Mouse (Mus musculus) olfactory bulb, adult 2 months (tissue): ENCODE results near the gene Plk2. TPM values are rescaled to one million over a fixed set of nuclear protein-coding genes. Genes with fewer than 3 reads are reported as not detected.

Experiments used
- H3K27ac ChIP-seq: fragments of 200-500 bp; 2 replicates; pipeline ENCODE4 v1.5.1; 2012; ENCODE audit warnings: low read depth, low read length; ENCODE audit not compliant: insufficient read depth
- H3K4me1 ChIP-seq: fragments of 200-500 bp; 2 replicates; pipeline ENCODE4 v1.6.1; 2012; ENCODE audit warnings: low read length; ENCODE audit not compliant: control insufficient read depth, insufficient read depth
- H3K4me3 ChIP-seq: fragments of 200-500 bp; 2 replicates; pipeline ENCODE4 v1.5.1; 2012; ENCODE audit warnings: mild to moderate bottlenecking, low read depth, low read length, moderate library complexity; ENCODE audit not compliant: insufficient read depth
- CTCF ChIP-seq: fragments of 200-500 bp; IDR thresholded peaks from 2 replicates; pipeline ENCODE4 v1.5.1; 2012; ENCODE audit warnings: low read depth, mild to moderate bottlenecking, low read length, moderate library complexity; ENCODE audit not compliant: insufficient read depth
- POLR2A ChIP-seq: fragments of 200-500 bp; IDR thresholded peaks from 2 replicates; pipeline ENCODE4 v1.6.1; 2012; ENCODE audit warnings: mild to moderate bottlenecking, low read depth, low read length, moderate library complexity; ENCODE audit not compliant: insufficient read depth
- WGBS: fragments of 180-500 bp; shearing (Covaris S2); methylation state at CpG from one replicate; pipeline ENCODE4 v1.1.7; 2018; 5-methylcytosine and 5-hydroxymethylcytosine counted together
- polyA plus RNA-seq: library from polyadenylated mRNA; stranded (reverse); fragments of >200 nt; gene quantifications from 2 replicates; pipeline ENCODE4 v1.2.4, GENCODE M21; 2012; ENCODE audit warnings: low replicate concordance; ENCODE audit not compliant: missing spikeins, insufficient read depth, insufficient read length

Gene Plk2
- polyA plus RNA-seq, 1 experiment = not detected

- no peak overlapping the region for H3K27ac ChIP-seq
- H3K4me3 ChIP-seq = no peak overlapping the region
- WGBS = 19% methylated on average over 5 of the region's 5 CpGs
- H3K4me1 ChIP-seq = no peaks in the 10 kb centered on the region
- TF ChIP-seq POLR2A = no peak
These were observed 12.4 kb upstream of the Plk2 start for GRCm38 (mm10) chr13:110382447-110382901.

DNA sequence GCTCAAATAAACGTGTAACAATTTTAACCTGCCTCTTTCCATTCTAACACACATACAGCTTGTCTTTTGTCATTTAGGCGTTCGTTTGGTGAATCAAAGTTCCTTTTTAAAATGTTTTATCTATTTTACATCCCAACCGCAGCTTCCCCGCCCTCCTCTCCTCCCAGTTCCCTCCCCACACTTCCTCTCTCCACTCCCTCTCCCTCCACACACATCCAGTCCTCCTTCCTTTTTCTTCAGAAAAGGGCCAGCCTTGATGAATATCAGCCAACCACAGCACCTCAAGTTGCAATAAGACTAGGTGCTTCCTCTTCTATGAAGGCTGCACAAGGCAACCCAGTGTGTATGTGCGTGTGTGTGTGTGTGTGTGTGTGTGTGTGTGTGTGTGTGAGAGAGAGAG lies 10.3 kb upstream of the Plk2 start:
- Histone ChIP-seq H3K27ac (no peak overlapping the region), H3K4me3 (no peak overlapping the region), H3K4me1 (no peaks in the 10 kb centered on the region)
- no peak for TF ChIP-seq CTCF
- TF ChIP-seq POLR2A = no peak
- 72% methylated on average over 6 of the region's 6 CpGs for WGBS

DNA sequence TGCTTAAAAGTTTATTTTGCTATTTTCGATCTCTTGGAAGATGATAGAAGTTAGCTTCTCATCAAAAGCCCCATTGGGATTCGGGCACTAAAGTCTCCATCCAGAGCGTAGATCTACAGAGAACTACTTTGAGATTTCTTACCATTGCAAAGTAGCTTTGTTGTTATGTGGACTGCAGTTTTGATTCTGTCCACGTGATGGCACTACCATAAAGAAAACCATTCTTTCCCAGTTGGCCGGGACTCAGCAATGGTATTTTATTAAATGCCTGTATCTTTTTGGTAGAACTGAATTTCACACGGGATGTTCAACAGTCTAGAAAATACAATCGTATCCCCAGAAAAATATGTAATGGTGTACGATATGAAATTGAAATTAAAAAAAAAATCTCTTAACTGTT lies 2.6 kb upstream of the Plk2 start:
- 14% methylated on average over 8 of the region's 8 CpGs for WGBS
- no peaks in the 10 kb centered on the region for H3K4me1 ChIP-seq
- TF ChIP-seq CTCF (no peak), POLR2A (no peak)
- H3K4me3 ChIP-seq = no peak overlapping the region
- no peak overlapping the region for H3K27ac ChIP-seq

GRCm38 (mm10) chr13:110392631-110393030 lies 2.2 kb upstream of the Plk2 start:
- WGBS = 38% methylated on average over 3 of the region's 3 CpGs
- Histone ChIP-seq H3K4me1 (no peaks in the 10 kb centered on the region), H3K4me3 (no peak overlapping the region), H3K27ac (no peak overlapping the region)
- TF ChIP-seq CTCF (no peak), POLR2A (no peak)

DNA sequence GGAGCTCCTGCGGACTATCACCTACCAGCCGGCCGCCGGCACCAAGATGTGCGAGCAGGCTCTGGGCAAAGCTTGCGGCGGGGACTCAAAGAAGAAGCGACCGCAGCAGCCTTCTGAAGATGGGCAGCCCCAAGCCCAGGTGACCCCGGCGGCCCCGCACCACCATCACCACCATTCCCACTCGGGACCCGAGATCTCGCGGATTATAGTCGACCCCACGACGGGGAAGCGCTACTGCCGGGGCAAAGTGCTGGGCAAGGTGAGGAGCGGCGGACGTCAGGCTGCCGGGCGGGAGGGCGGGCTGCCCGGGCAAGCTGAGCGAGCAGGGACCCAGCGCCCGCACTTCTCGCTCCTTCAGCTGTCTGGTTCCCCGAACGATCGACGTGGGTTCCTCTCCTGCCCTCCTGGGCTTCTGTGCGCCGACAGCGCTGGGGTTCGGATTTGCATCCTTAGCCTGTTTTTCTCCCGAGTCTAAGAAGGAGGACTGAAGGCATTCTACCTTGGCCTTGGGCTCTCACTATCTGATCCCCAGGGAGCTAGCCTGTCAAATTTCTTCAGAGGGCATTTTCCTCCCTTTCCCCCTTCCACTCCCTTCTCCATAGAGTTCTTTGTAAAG lies 441 bp downstream of the Plk2 start:
- peaks cover 6% of the 10 kb centered on the region; the same call in 1 of the 2 replicates for H3K4me1 ChIP-seq
- WGBS = under 1% methylated on average over 41 of the region's 41 CpGs
- TF ChIP-seq CTCF = no peak
- TF ChIP-seq POLR2A = no peak
- H3K4me3 ChIP-seq = peak overlapping the region; percentile 80
- peak overlapping the region; percentile 90 for H3K27ac ChIP-seq

- peaks cover 6% of the 10 kb centered on the region; the same call in 1 of the 2 replicates for H3K4me1 ChIP-seq
- TF ChIP-seq POLR2A = no peak
- 15% methylated on average over 21 of the region's 21 CpGs for WGBS
- peak overlapping the region; percentile 90; the same call in 1 of the 2 replicates for H3K27ac ChIP-seq
- peak overlapping the region; percentile 80 for H3K4me3 ChIP-seq
These were observed 1.3 kb downstream of the Plk2 start for GRCm38 (mm10) chr13:110395916-110396685.

GRCm38 (mm10) chr13:110397750-110398149 lies 2.9 kb downstream of the Plk2 start:
- TF ChIP-seq POLR2A = no peak
- no peak for TF ChIP-seq CTCF
- no peak overlapping the region for H3K27ac ChIP-seq

DNA sequence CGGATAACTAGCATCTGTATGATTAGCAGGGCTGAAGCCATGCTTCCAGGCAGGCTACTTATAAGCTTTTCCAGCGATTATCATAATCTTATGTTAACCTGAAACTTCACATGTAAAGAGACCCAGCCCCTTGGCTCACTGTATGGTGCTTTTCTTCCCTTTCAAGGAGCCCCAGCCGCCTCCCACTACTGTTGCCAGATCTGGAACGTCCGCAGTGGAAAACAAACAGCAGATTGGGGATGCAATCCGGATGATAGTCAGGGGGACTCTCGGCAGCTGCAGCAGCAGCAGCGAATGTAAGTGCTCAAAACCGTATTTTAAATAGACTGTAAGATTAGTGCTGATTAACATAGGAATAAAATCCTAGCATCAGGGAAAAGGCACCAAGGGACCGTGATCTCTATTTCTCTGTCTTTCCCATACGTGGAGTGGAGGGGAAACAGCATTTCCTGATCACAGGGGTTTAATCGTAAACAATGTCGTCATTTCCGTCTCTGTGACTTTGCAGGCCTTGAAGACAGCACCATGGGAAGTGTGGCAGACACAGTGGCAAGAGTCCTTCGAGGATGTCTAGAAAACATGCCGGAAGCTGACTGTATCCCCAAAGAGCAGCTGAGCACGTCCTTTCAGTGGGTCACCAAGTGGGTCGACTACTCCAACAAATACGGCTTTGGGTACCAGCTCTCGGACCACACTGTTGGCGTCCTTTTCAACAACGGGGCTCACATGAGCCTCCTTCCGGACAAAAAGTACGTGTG lies 3.8 kb downstream of the Plk2 start:
- peaks cover 6% of the 10 kb centered on the region; the same call in 1 of the 2 replicates for H3K4me1 ChIP-seq
- H3K27ac ChIP-seq = no peak overlapping the region
- no peak overlapping the region for H3K4me3 ChIP-seq
- TF ChIP-seq POLR2A = no peak
- TF ChIP-seq CTCF = no peak
- whole genome bisulfite sequencing = 75% methylated on average over 24 of the region's 24 CpGs

More at GRCm38 (mm10) chr13:110397750-110398149, 2.9 kb downstream of the Plk2 start:
- H3K4me1 ChIP-seq = peaks cover 6% of the 10 kb centered on the region; the same call in 1 of the 2 replicates
- 87% methylated on average over 8 of the region's 8 CpGs for WGBS
- no peak overlapping the region for H3K4me3 ChIP-seq

DNA sequence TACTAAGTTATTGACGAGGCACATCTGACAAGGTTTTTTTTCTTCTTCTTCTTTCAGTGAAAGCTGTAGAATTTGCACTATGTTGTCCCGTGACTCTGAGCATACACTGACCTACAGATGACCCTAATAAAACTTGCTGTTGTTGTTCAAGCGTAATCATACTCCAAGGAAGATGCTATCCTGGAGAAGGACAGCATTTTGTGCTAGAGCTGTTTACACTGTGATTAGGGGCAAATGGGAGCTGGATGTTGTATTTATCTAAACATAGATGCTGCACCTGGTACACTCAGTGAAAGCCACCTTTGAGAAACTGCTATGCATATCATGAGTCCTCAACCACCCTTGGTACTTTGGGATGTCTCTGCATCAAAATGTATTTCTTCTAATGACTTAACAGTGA lies 6.6 kb downstream of the Plk2 start:
- H3K27ac ChIP-seq = no peak overlapping the region
- peaks cover 6% of the 10 kb centered on the region; the same call in 1 of the 2 replicates for H3K4me1 ChIP-seq
- no peak overlapping the region for H3K4me3 ChIP-seq
- TF ChIP-seq CTCF (no peak), POLR2A (no peak)
- WGBS = 91% methylated on average over 3 of the region's 3 CpGs
